Mouse (Mus musculus) kidney, embryonic 16.5 days (tissue): ENCODE measurements around the gene Med27. TPM values are rescaled to one million over a fixed set of nuclear protein-coding genes. Genes with fewer than 3 reads are reported as not detected.

Experiments used
- ATAC-seq: fragments of 200-750 bp; cut with Nextera tagmentation; 2 replicates; pipeline ENCODE4 v1.8.0; 2017; ENCODE audit warnings: moderate TSS enrichment; ENCODE audit not compliant: low FRiP score, low TSS enrichment
- H3K27ac ChIP-seq: fragments of 300-500 bp; sonication (generic); 2 replicates; pipeline ENCODE4 v1.5.1; 2014; ENCODE audit warnings: low read length
- H3K27me3 ChIP-seq: fragments of 300-500 bp; sonication (generic); 2 replicates; pipeline ENCODE4 v1.6.1; 2014; ENCODE audit warnings: low read length, control low read depth, mixed read lengths; ENCODE audit not compliant: insufficient read depth
- H3K36me3 ChIP-seq: fragments of 300-500 bp; sonication (generic); 2 replicates; pipeline ENCODE4 v1.6.1; 2014; ENCODE audit warnings: low read length, control low read depth, mixed read lengths; ENCODE audit not compliant: insufficient read depth
- H3K4me1 ChIP-seq: fragments of 300-500 bp; sonication (generic); 2 replicates; pipeline ENCODE4 v1.6.1; 2014; ENCODE audit warnings: low read length, control low read depth, mixed read lengths; ENCODE audit not compliant: insufficient read depth
- H3K4me2 ChIP-seq: fragments of 300-500 bp; sonication (generic); replicated peaks from 2 replicates; pipeline ENCODE4 v1.6.1; 2014; ENCODE audit warnings: low read depth, low read length
- H3K4me3 ChIP-seq: fragments of 300-500 bp; sonication (generic); 2 replicates; pipeline ENCODE4 v1.5.1; 2014; ENCODE audit warnings: mild to moderate bottlenecking, low read length
- H3K9ac ChIP-seq: fragments of 300-500 bp; sonication (generic); replicated peaks from 2 replicates; pipeline ENCODE4 v1.6.1; 2014; ENCODE audit warnings: low read length
- H3K9me3 ChIP-seq: fragments of 300-500 bp; sonication (generic); 2 replicates; pipeline ENCODE4 v1.6.1; 2016; ENCODE audit warnings: low read length, control low read depth
- WGBS: fragments of 180-500 bp; shearing (Covaris S2); extraction: QIAGEN DNeasy Blood & Tissue Kit; methylation state at CpG from one replicate; pipeline ENCODE4 v1.1.7; 2014; 5-methylcytosine and 5-hydroxymethylcytosine counted together
- polyA plus RNA-seq: library from polyadenylated mRNA; unstranded; fragments of >200 nt; fragmentation: Nextera tagmentation; extraction: Ambion mirVana; gene quantifications from 2 replicates; pipeline ENCODE4 v1.2.1, GENCODE M21; 2015

Gene Med27
- polyA plus RNA-seq, 1 experiment from 2014 or later: 53.0 TPM

DNA sequence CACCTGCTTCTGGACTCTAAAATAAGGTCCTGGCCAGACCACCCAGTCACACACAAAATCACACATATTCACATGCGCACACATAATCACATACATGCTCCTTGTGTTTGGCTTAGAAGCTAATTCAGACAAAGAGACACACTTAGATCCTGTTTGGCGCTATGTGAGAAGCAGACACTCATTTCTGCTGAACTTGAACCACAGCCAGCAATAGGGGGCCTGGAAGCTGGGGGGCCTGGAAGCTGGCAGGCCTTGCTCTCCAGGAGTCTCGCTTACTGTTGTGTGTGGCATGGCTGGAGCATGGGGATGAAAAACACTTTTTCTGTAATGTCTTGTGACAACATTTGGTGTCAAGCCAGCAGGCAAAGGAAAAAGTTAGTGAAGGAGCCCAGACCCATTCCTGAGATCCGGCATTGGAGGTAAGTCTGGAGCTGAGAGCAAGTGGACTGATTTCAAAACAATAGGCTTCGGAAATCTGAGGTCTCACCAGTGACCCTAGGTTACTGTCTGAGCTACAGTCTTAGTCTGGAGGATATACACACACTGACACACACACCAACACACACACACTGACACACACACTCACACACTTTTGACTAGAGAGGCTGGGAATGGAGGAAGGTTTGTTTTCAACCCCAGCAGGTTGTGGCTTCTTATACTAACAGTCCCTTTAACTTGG, 189.1 kb downstream of the Med27 start:
- no peak overlapping the region for H3K4me2 ChIP-seq
- H3K36me3 ChIP-seq: no peaks in the 10 kb centered on the region
- no peaks in the 10 kb centered on the region for H3K9me3 ChIP-seq
- H3K9ac ChIP-seq: no peak overlapping the region
- no peaks in the 10 kb centered on the region for H3K27me3 ChIP-seq
- H3K27ac ChIP-seq: no peak overlapping the region
- no peak overlapping the region for H3K4me3 ChIP-seq
- 71% methylated on average over 5 of the region's 5 CpGs for WGBS
- H3K4me1 ChIP-seq: no peaks in the 10 kb centered on the region
- no peak for ATAC-seq

DNA sequence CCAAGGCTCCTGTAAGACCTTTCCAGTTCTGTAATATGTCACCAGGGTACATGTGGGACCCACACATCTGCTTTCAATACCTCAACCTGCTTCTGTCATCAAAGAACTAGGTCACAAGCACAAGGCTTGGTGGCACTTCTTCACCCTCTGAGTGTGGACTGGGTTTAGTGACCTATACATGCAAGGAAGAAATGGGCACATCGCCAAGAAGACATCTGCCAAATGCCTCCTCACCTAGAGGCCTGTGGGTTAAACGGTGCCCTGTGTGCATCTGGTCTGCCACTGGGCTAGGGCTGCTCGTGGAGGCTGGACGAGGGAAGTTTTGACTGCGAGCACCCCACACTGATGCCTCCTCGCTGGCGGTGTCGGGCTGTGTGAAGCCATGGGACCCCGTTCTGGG, 189.9 kb downstream of the Med27 start:
- Histone ChIP-seq H3K27ac (no peak overlapping the region), H3K4me1 (no peaks in the 10 kb centered on the region), H3K4me3 (no peak overlapping the region), H3K4me2 (no peak overlapping the region), H3K27me3 (no peaks in the 10 kb centered on the region), H3K9ac (no peak overlapping the region), H3K9me3 (no peaks in the 10 kb centered on the region), H3K36me3 (no peaks in the 10 kb centered on the region)
- 89% methylated on average over 9 of the region's 9 CpGs for WGBS
- ATAC-seq: no peak

GRCm38 (mm10) chr2:29537334-29537733, 190.7 kb downstream of the Med27 start:
- Histone ChIP-seq H3K9ac (no peak overlapping the region), H3K4me1 (no peaks in the 10 kb centered on the region), H3K4me3 (no peak overlapping the region), H3K9me3 (no peaks in the 10 kb centered on the region), H3K4me2 (no peak overlapping the region), H3K27ac (no peak overlapping the region), H3K27me3 (no peaks in the 10 kb centered on the region), H3K36me3 (no peaks in the 10 kb centered on the region)
- 84% methylated on average over 8 of the region's 8 CpGs for whole genome bisulfite sequencing
- ATAC-seq: no peak

- H3K27ac ChIP-seq: no peak overlapping the region
- no peak overlapping the region for H3K4me3 ChIP-seq
- no peaks in the 10 kb centered on the region for H3K36me3 ChIP-seq
- H3K9me3 ChIP-seq: no peaks in the 10 kb centered on the region
- H3K27me3 ChIP-seq: no peaks in the 10 kb centered on the region
- H3K9ac ChIP-seq: no peak overlapping the region
- no peak overlapping the region for H3K4me2 ChIP-seq
- 76% methylated on average over 13 of the region's 13 CpGs for WGBS
- H3K4me1 ChIP-seq: peaks cover 10% of the 10 kb centered on the region
- no peak for ATAC-seq
Observed at GRCm38 (mm10) chr2:29542039-29542438, 195.4 kb downstream of the Med27 start.

DNA sequence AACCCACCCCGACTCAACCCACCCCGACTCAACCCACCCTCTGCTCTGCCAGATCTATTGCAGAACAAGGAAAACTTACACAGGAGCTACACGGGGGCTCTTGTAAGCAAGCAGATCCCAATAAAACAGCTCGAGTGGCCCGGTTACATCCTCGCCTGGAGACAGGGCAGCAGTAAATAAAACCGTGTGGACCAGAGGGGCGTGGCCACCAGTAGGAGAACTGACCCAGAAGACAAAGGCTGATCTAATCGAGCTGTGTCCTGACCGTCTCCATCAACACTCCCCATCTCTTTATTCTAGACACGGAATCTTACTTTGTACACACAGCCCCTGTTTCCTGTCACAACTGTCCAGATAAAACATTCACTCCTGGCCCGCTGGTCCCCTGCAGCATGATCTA, 200.0 kb downstream of the Med27 start:
- peak overlapping the region; percentile 36 for H3K4me2 ChIP-seq
- no peaks in the 10 kb centered on the region for H3K27me3 ChIP-seq
- H3K4me1 ChIP-seq: peaks cover 10% of the 10 kb centered on the region
- no peak overlapping the region for H3K4me3 ChIP-seq
- 6% methylated on average over 12 of the region's 12 CpGs for WGBS
- no peak overlapping the region for H3K27ac ChIP-seq
- no peak overlapping the region for H3K9ac ChIP-seq
- no peaks in the 10 kb centered on the region for H3K9me3 ChIP-seq
- no peaks in the 10 kb centered on the region for H3K36me3 ChIP-seq
- no peak for ATAC-seq

DNA sequence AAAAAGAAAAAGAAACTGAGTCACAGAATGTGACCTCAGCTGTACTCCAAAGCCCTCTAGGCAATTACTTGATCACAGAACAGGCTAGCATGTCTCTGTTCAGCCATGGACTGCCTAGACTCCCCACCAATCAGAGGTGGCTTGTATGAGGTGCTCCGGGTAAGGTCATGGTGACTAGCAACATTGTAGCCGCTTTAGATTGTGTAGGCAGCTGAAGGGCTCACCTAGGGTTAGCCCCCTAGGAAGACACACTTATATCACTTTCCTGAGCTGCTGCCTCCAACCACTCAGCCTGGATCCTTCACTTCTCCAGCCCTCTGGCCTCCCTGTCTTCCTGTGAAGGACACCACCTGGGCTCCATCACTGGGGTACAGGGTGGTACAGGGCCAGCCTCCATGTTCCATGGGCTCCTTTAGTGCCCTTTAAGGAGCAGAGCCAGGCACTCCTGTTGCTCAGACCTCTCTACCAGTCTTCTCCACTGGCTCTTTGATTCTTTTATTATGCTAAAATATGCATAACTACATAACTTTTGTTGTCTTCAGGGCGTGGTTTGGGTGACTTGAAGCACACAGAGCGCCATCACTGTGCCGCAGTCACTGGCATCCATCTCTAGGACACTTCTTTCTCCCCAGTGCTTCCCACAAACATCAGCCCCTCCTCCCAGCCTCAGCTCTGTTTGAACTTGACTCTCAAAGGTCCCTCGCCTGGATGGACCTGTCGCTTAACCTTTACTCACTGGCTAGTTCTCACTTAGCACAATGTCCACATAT, 205.4 kb downstream of the Med27 start:
- H3K9me3 ChIP-seq: no peaks in the 10 kb centered on the region
- H3K4me1 ChIP-seq: peaks cover 6% of the 10 kb centered on the region; the same call in 1 of the 2 replicates
- H3K27ac ChIP-seq: no peak overlapping the region
- H3K4me2 ChIP-seq: no peak overlapping the region
- H3K27me3 ChIP-seq: no peaks in the 10 kb centered on the region
- H3K36me3 ChIP-seq: no peaks in the 10 kb centered on the region
- H3K9ac ChIP-seq: no peak overlapping the region
- no peak for ATAC-seq
- H3K4me3 ChIP-seq: no peak overlapping the region
- 67% methylated on average over 7 of the region's 7 CpGs for WGBS

GRCm38 (mm10) chr2:29553945-29554634, 207.5 kb downstream of the Med27 start:
- Histone ChIP-seq H3K36me3 (no peaks in the 10 kb centered on the region), H3K27me3 (no peaks in the 10 kb centered on the region), H3K27ac (no peak overlapping the region), H3K4me1 (peaks cover 6% of the 10 kb centered on the region; the same call in 1 of the 2 replicates), H3K9me3 (no peaks in the 10 kb centered on the region), H3K4me2 (no peak overlapping the region), H3K9ac (no peak overlapping the region), H3K4me3 (no peak overlapping the region)
- ATAC-seq: no peak
- 64% methylated on average over 4 of the region's 4 CpGs for WGBS

GRCm38 (mm10) chr2:29558561-29558960, 211.9 kb downstream of the Med27 start:
- peaks cover 3% of the 10 kb centered on the region; the same call in 1 of the 2 replicates for H3K4me1 ChIP-seq
- H3K9ac ChIP-seq: no peak overlapping the region
- no peaks in the 10 kb centered on the region for H3K36me3 ChIP-seq
- no peaks in the 10 kb centered on the region for H3K9me3 ChIP-seq
- no peak overlapping the region for H3K4me3 ChIP-seq
- no peaks in the 10 kb centered on the region for H3K27me3 ChIP-seq
- whole genome bisulfite sequencing: 83% methylated on average over 6 of the region's 6 CpGs
- H3K4me2 ChIP-seq: no peak overlapping the region
- ATAC-seq: no peak
- no peak overlapping the region for H3K27ac ChIP-seq

GRCm38 (mm10) chr2:29559955-29560354, 213.3 kb downstream of the Med27 start:
- no peak overlapping the region for H3K4me2 ChIP-seq
- no peak overlapping the region for H3K27ac ChIP-seq
- H3K36me3 ChIP-seq: no peaks in the 10 kb centered on the region
- H3K27me3 ChIP-seq: no peaks in the 10 kb centered on the region
- no peak overlapping the region for H3K9ac ChIP-seq
- H3K4me1 ChIP-seq: no peaks in the 10 kb centered on the region
- no peaks in the 10 kb centered on the region for H3K9me3 ChIP-seq
- no peak for ATAC-seq
- no peak overlapping the region for H3K4me3 ChIP-seq
- whole genome bisulfite sequencing: 87% methylated on average over 3 of the region's 3 CpGs

- 74% methylated on average over 4 of the region's 4 CpGs for whole genome bisulfite sequencing
Observed at GRCm38 (mm10) chr2:29561468-29561867, 214.8 kb downstream of the Med27 start.

More at GRCm38 (mm10) chr2:29561468-29561867, 214.8 kb downstream of the Med27 start:
- H3K4me2 ChIP-seq: no peak overlapping the region
- H3K4me1 ChIP-seq: no peaks in the 10 kb centered on the region
- no peak overlapping the region for H3K27ac ChIP-seq
- H3K9me3 ChIP-seq: no peaks in the 10 kb centered on the region
- ATAC-seq: no peak
- H3K4me3 ChIP-seq: no peak overlapping the region
- no peak overlapping the region for H3K9ac ChIP-seq
- no peaks in the 10 kb centered on the region for H3K36me3 ChIP-seq
- H3K27me3 ChIP-seq: no peaks in the 10 kb centered on the region
